Mouse (Mus musculus) lung, embryonic 16.5 days (tissue): Measurements from ENCODE around the gene Akr1b10. TPM values are rescaled to one million over a fixed set of nuclear protein-coding genes. Genes with fewer than 3 reads are reported as not detected.
A peak's percentile ranks its signal among the peaks of the same experiment; 100 is the strongest.
"Not testable (repeated sequence)": the region's sequence is repeated elsewhere in the genome, so short reads cannot be mapped to it uniquely, and the experiment has no call there.

Source experiments
- ATAC-seq: fragments of 200-750 bp; cut with Nextera tagmentation; 2 replicates; pipeline ENCODE4 v1.8.0; 2017; ENCODE audit warnings: low read depth, mild to moderate bottlenecking, moderate library complexity
- H3K27ac ChIP-seq: fragments of 300-500 bp; sonication (generic); 2 replicates; pipeline ENCODE4 v1.5.1; 2014; ENCODE audit warnings: mild to moderate bottlenecking, control low read depth, low read length
- H3K27me3 ChIP-seq: fragments of 300-500 bp; sonication (generic); 2 replicates; pipeline ENCODE4 v1.6.1; 2014; ENCODE audit warnings: low read depth, low read length, mixed read lengths; ENCODE audit not compliant: control insufficient read depth, insufficient read depth
- H3K36me3 ChIP-seq: fragments of 300-500 bp; sonication (generic); 2 replicates; pipeline ENCODE4 v1.6.1; 2014; ENCODE audit warnings: low read length; ENCODE audit not compliant: control insufficient read depth, insufficient read depth
- H3K4me1 ChIP-seq: fragments of 300-500 bp; sonication (generic); replicated peaks from 2 replicates; pipeline ENCODE4 v1.6.1; 2014; ENCODE audit warnings: low read length, mixed read lengths; ENCODE audit not compliant: control insufficient read depth, insufficient read depth
- H3K4me2 ChIP-seq: fragments of 300-500 bp; sonication (generic); 2 replicates; pipeline ENCODE4 v1.6.1; 2014; ENCODE audit warnings: low read depth, low read length, control low read depth
- H3K4me3 ChIP-seq: fragments of 300-500 bp; sonication (generic); 2 replicates; pipeline ENCODE4 v1.5.1; 2014; ENCODE audit warnings: mild to moderate bottlenecking, low read length, control low read depth
- H3K9ac ChIP-seq: fragments of 300-500 bp; sonication (generic); 2 replicates; pipeline ENCODE4 v1.6.1; 2014; ENCODE audit warnings: low read length, control low read depth
- H3K9me3 ChIP-seq: fragments of 300-500 bp; sonication (generic); 2 replicates; pipeline ENCODE4 v1.6.1; 2016; ENCODE audit warnings: low read length; ENCODE audit not compliant: control insufficient read depth
- WGBS: fragments of 180-500 bp; shearing (Covaris S2); extraction: QIAGEN DNeasy Blood & Tissue Kit; methylation state at CpG from one replicate; pipeline ENCODE4 v1.1.7; 2014; 5-methylcytosine and 5-hydroxymethylcytosine counted together
- polyA plus RNA-seq: library from polyadenylated mRNA; unstranded; fragments of >200 nt; fragmentation: Nextera tagmentation; extraction: Ambion mirVana; gene quantifications from 2 replicates; pipeline ENCODE4 v1.2.1, GENCODE M21; 2015

The Akr1b10 gene
- polyA plus RNA-seq, 1 experiment from 2014 or later: 25.3 TPM

DNA sequence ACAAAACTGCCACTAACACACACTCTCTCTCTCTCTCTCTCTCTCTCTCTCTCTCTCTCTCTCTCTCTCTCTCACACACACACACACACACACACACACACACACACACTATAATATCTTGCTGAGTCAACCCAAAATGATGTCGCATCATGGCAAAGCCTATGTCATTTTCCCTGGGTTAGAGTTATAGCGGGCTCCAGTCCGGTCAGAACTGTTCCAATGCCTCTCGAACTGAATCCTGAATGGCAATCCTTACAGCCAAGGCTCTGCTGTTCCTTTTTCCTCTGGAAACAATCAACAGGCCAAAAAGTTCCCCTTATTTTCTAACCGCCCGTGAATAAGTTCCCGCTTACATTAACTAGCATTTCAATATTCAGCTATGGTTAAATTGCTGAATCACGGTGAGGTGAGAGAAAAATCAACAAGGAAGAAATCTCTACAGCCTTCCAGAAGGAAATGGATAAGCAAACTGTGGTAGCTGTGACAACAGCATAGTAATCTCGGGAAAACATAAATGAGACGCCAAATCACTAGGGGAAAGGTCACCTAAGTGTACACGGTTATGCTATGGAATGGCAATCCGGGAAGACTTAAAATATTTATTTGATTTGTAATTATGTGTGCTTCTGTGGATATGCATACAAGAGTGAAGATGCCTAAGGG, 33.9 kb upstream of the Akr1b10 start:
- Histone ChIP-seq H3K27me3 (no peaks in the 10 kb centered on the region), H3K4me1 (peaks cover 17% of the 10 kb centered on the region), H3K36me3 (no peaks in the 10 kb centered on the region), H3K4me3 (no peak overlapping the region), H3K27ac (no peak overlapping the region), H3K9ac (no peak overlapping the region), H3K9me3 (no peaks in the 10 kb centered on the region), H3K4me2 (no peak overlapping the region)
- 69% methylated on average over 12 of the region's 12 CpGs for WGBS
- no peak for ATAC-seq

DNA sequence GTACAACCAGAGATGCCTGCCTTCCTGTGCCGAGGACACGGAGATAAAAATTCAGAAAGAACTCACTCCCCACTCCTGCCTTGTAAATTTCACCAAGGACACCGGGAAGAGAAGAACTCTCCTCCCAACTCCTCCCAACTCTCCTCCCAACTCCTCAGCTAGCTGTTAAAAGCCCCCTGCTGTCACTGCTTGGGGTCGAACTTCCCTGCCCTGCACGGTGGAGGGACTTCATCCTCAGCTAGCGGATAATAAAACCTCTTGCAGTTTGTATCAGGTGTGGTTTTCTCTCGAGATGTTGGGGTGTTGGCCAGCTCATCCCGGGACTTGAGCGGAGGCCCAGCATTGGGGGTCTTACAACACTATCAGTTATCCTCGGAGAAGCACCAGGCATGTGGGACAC, 32.5 kb upstream of the Akr1b10 start:
- 38% methylated on average over 10 of the region's 10 CpGs for WGBS
- H3K36me3 ChIP-seq, H3K9ac ChIP-seq, H3K9me3 ChIP-seq, H3K4me3 ChIP-seq, H3K4me2 ChIP-seq, H3K27me3 ChIP-seq, ATAC-seq, H3K27ac ChIP-seq: not testable (repeated sequence)
- H3K4me1 ChIP-seq: peaks cover 20% of the 10 kb centered on the region

- no peak overlapping the region for H3K4me2 ChIP-seq
- H3K4me1 ChIP-seq: peaks cover 20% of the 10 kb centered on the region
- no peaks in the 10 kb centered on the region for H3K36me3 ChIP-seq
- no peak overlapping the region for H3K27ac ChIP-seq
- H3K9me3 ChIP-seq: no peaks in the 10 kb centered on the region
- no peaks in the 10 kb centered on the region for H3K27me3 ChIP-seq
- H3K9ac ChIP-seq: no peak overlapping the region
- WGBS: 81% methylated on average over 3 of the region's 3 CpGs
- H3K4me3 ChIP-seq: no peak overlapping the region
- no peak for ATAC-seq
These were observed 31.6 kb upstream of the Akr1b10 start for GRCm38 (mm10) chr6:34352401-34352800.

- Histone ChIP-seq H3K36me3 (no peaks in the 10 kb centered on the region), H3K9ac (peak within 1 kb of the TSS; percentile 40)
These were observed 30.2 kb upstream of the Akr1b10 start, which contains the start of gene Akr1b8 for GRCm38 (mm10) chr6:34353658-34354353. Gene Akr1b8, plus strand, starts transcription at chr6:34354119.

GRCm38 (mm10) chr6:34354354-34355348, 29.4 kb upstream of the Akr1b10 start:
- ATAC-seq: peak; percentile 53
- Histone ChIP-seq H3K9ac (peak overlapping the region; percentile 40), H3K4me3 (peak overlapping the region; percentile 43)

More at GRCm38 (mm10) chr6:34353658-34354353, 30.2 kb upstream of the Akr1b10 start, which contains the start of gene Akr1b8:
- no peaks in the 10 kb centered on the region for H3K27me3 ChIP-seq
- H3K4me1 ChIP-seq: peaks cover 20% of the 10 kb centered on the region
- peak; percentile 71 for ATAC-seq
- WGBS: 13% methylated on average over 16 of the region's 16 CpGs
- H3K9me3 ChIP-seq: no peaks in the 10 kb centered on the region
- H3K27ac ChIP-seq: peak within 1 kb of the TSS; percentile 60
- peak within 1 kb of the TSS; percentile 43 for H3K4me3 ChIP-seq
- peak within 1 kb of the TSS; percentile 62 for H3K4me2 ChIP-seq

GRCm38 (mm10) chr6:34355349-34355747, 28.7 kb upstream of the Akr1b10 start:
- Histone ChIP-seq H3K4me3 (no peak overlapping the region), H3K27ac (no peak overlapping the region), H3K36me3 (no peaks in the 10 kb centered on the region), H3K27me3 (no peaks in the 10 kb centered on the region), H3K4me2 (no peak overlapping the region), H3K4me1 (peaks cover 20% of the 10 kb centered on the region), H3K9ac (no peak overlapping the region), H3K9me3 (no peaks in the 10 kb centered on the region)
- 42% methylated on average over 6 of the region's 6 CpGs for WGBS
- peak; percentile 37; the same call in 1 of the 2 replicates for ATAC-seq

More at GRCm38 (mm10) chr6:34354354-34355348, 29.4 kb upstream of the Akr1b10 start:
- Histone ChIP-seq H3K27me3 (no peaks in the 10 kb centered on the region), H3K4me2 (peak overlapping the region; percentile 62), H3K4me1 (peaks cover 20% of the 10 kb centered on the region), H3K9me3 (no peaks in the 10 kb centered on the region), H3K27ac (peak overlapping the region; percentile 60), H3K36me3 (no peaks in the 10 kb centered on the region)
- WGBS: 52% methylated on average over 8 of the region's 8 CpGs

DNA sequence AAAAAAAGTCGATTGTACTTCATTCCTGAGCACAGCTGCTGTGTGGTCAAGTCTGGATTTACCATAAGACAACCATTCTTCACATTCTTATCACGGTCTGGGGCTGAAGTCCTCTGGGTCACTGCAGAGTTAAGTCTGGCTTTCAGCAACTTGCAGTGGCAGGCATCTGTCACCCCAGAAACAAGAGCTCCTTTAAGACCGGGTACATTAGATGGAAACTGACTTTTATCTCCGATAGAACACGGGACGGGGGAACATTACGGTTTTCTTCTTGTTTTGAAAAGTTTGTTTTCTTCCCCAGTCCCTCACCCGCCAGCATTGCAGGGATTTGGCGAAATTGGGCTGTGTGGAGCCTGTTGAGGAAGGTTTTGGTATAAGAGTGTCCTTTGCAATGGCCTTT, 28.2 kb upstream of the Akr1b10 start:
- no peak overlapping the region for H3K4me3 ChIP-seq
- H3K9ac ChIP-seq: no peak overlapping the region
- 68% methylated on average over 9 of the region's 9 CpGs for WGBS
- no peak for ATAC-seq
- peaks cover 20% of the 10 kb centered on the region for H3K4me1 ChIP-seq
- H3K27me3 ChIP-seq: no peaks in the 10 kb centered on the region
- no peak overlapping the region for H3K4me2 ChIP-seq
- no peaks in the 10 kb centered on the region for H3K9me3 ChIP-seq
- no peaks in the 10 kb centered on the region for H3K36me3 ChIP-seq
- no peak overlapping the region for H3K27ac ChIP-seq

DNA sequence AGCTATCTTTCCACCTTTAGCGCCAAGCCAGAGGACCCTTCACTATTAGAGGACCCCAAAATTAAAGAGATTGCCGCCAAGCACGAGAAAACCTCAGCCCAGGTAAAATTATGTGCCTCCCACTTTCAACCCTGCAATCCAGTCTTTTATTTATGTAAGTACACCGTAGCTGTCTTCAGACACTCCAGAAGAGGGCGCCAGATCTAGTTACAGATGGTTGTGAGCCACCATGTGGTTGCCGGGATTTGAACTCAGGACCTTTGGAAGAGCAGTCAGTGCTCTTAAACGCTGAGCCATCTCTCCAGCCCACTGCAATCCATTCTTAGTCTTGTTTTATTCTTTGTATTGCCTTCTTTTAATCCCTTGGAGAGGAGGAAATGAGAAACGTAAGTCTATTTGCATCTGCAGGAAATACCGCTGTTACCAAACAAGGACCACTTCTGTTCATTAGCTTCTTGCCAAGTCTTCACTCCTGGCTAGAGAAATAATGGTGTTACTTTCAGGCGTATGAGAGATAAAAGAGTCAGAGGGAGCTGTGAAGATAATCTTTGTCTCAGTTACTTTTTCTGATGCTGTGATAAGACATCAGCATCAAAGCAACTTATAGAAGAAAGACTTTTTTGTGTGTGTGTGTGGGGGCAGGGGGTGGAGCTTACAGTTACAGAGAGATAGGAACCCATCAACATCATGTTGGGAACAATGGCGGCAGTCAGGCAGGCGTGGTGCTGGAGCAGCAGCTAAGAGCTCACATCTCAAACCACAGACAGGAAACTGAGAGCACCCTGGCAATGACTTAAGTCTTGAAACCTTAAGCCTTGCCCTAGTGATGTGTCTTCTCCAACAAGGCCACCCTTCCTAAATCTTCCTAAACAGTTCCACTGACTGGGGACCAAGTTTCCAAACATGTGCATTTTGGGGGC, 19.5 kb upstream of the Akr1b10 start:
- WGBS: 76% methylated on average over 12 of the region's 12 CpGs
- H3K27me3 ChIP-seq: no peaks in the 10 kb centered on the region
- no peaks in the 10 kb centered on the region for H3K36me3 ChIP-seq
- no peak overlapping the region for H3K4me2 ChIP-seq
- no peaks in the 10 kb centered on the region for H3K9me3 ChIP-seq
- H3K4me3 ChIP-seq: no peak overlapping the region
- H3K4me1 ChIP-seq: no peaks in the 10 kb centered on the region
- no peak overlapping the region for H3K9ac ChIP-seq
- ATAC-seq: no peak
- no peak overlapping the region for H3K27ac ChIP-seq
